19 mouse cellular contexts compared by ENCODE assay signal in the genomic region with DNA sequence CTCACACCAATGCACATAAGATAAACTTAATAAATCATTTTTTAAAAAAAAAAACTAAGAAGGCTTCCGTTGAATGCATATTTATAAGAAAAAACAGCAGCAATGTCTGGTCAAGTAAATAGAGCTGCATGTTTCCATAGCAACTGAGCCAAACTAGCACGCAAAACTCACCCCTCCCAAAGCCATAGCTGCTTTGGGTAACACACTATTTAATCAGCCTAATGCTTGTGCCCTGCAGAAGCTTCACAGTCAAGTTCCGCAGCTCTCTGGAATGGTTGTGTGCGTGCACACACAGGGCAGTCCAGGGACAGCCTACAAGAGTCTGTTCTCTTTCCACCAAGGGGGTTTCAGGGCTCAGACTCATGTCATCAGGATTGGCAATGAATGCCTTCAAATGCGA.
DNase-seq lines count a peak whose midpoint lies in the region; ATAC-seq and TF ChIP-seq lines count a peak whose summit lies in the region.
"Had no signal": no experiment of that assay in that cellular context is flagged by ENCODE, and none has a peak within 500 bp of the region (broad histone marks: within the 10 kb centered on the region; RNA-seq: fewer than 3 reads in every experiment).

No protein-coding gene starts in this region.

- H3K27ac ChIP-seq in forebrain, postnatal 0 days (ENCODE audit: low read depth, low read length), result no peak overlapping the region
- no peak overlapping the region for H3K27ac ChIP-seq in forebrain, embryonic 11.5 days (ENCODE audit: low read depth, low read length)
- peak overlapping the region; percentile 79 for H3K27ac ChIP-seq in lung, embryonic 16.5 days (ENCODE audit: low read length)
- H3K27ac ChIP-seq in midbrain, embryonic 14.5 days (replicated peaks; ENCODE audit: low read depth, low read length), result no peak overlapping the region
- H3K27ac ChIP-seq in midbrain, embryonic 16.5 days (ENCODE audit: low read length), result no peak overlapping the region
- H3K27ac ChIP-seq: embryonic facial prominence, embryonic 15.5 days; forebrain, embryonic 10.5 days; gastrocnemius, adult 2 months; hindbrain, embryonic 15.5 days had no signal

- DNase-seq in forebrain, postnatal 0 days, result peak; percentile 6
- DNase-seq in forebrain, embryonic 11.5 days (ENCODE audit: low spot score), result no peak
- no peak for DNase-seq in lung, postnatal 25 days (ENCODE audit: low spot score)
- DNase-seq in midbrain, embryonic 14.5 days, result peak; percentile 44
- DNase-seq in kidney, postnatal 10 days, result no peak
- DNase-seq: adrenal gland, postnatal 10 days; cerebellum, adult 11 months; cerebellum, adult 8-10 months; cerebellum, postnatal 14 days; embryo, embryonic 11 days; gastrocnemius, adult 2 months; gastrocnemius, postnatal 25 days had no signal

- H3K4me2 ChIP-seq in forebrain, postnatal 0 days (ENCODE audit: low read depth), result no peak overlapping the region
- no peak overlapping the region for H3K4me2 ChIP-seq in forebrain, embryonic 11.5 days (ENCODE audit: low read depth, low read length, severe bottlenecking)
- no peak overlapping the region for H3K4me2 ChIP-seq in lung, embryonic 16.5 days (ENCODE audit: low read depth, low read length)
- H3K4me2 ChIP-seq in midbrain, embryonic 14.5 days (ENCODE audit: low read length), result no peak overlapping the region
- H3K4me2 ChIP-seq in midbrain, embryonic 16.5 days (ENCODE audit: low read length), result no peak overlapping the region
- H3K4me2 ChIP-seq: embryonic facial prominence, embryonic 15.5 days; heart, embryonic 12.5 days; hindbrain, embryonic 15.5 days had no signal

- no peaks in the 10 kb centered on the region for H3K9me3 ChIP-seq in forebrain, postnatal 0 days (ENCODE audit: low read length)
- peaks cover 2% of the 10 kb centered on the region; the same call in 1 of the 2 replicates for H3K9me3 ChIP-seq in forebrain, embryonic 11.5 days (ENCODE audit: control insufficient read depth, low read length)
- H3K9me3 ChIP-seq in lung, embryonic 16.5 days (ENCODE audit: control insufficient read depth, low read length), result peaks cover 5% of the 10 kb centered on the region; the same call in 1 of the 2 replicates
- H3K9me3 ChIP-seq in midbrain, embryonic 14.5 days (ENCODE audit: control insufficient read depth, low read length), result no peaks in the 10 kb centered on the region
- no peaks in the 10 kb centered on the region for H3K9me3 ChIP-seq in midbrain, embryonic 16.5 days (replicated peaks; ENCODE audit: control insufficient read depth, low read length, poor library complexity, severe bottlenecking)
- H3K9me3 ChIP-seq: embryonic facial prominence, embryonic 15.5 days; hindbrain, embryonic 15.5 days had no signal

- ATAC-seq in forebrain, postnatal 0 days, result no peak
- ATAC-seq in forebrain, embryonic 11.5 days (replicated peaks; ENCODE audit: low FRiP score), result no peak
- ATAC-seq in lung, embryonic 16.5 days (ENCODE audit: low read depth), result peak; percentile 55
- ATAC-seq in midbrain, embryonic 14.5 days (ENCODE audit: low FRiP score, low TSS enrichment), result no peak
- ATAC-seq in midbrain, embryonic 16.5 days, result no peak

- WGBS in forebrain, postnatal 0 days, result 77% methylated on average over 5 of the region's 5 CpGs
- WGBS in forebrain, embryonic 11.5 days, result 87% methylated on average over 5 of the region's 5 CpGs
- 53% methylated on average over 5 of the region's 5 CpGs for WGBS in lung, embryonic 16.5 days
- 67% methylated on average over 5 of the region's 5 CpGs for WGBS in midbrain, embryonic 14.5 days
- WGBS in midbrain, embryonic 16.5 days, result 61% methylated on average over 5 of the region's 5 CpGs

- TF ChIP-seq CTCF in forebrain, postnatal 0 days (IDR thresholded peaks at IDR 0.05; ENCODE audit: low read depth), result no peak

- no peaks in the 10 kb centered on the region for H3K4me1 ChIP-seq in forebrain, postnatal 0 days (ENCODE audit: insufficient read depth)
- H3K4me1 ChIP-seq in forebrain, embryonic 11.5 days (replicated peaks; ENCODE audit: control insufficient read depth, insufficient read depth, low read length), result no peaks in the 10 kb centered on the region
- H3K4me1 ChIP-seq in lung, embryonic 16.5 days (replicated peaks; ENCODE audit: control insufficient read depth, insufficient read depth, low read length), result peaks cover 15% of the 10 kb centered on the region
- H3K4me1 ChIP-seq in midbrain, embryonic 14.5 days (ENCODE audit: control insufficient read depth, insufficient read depth, low read length), result no peaks in the 10 kb centered on the region
- H3K4me1 ChIP-seq in midbrain, embryonic 16.5 days (ENCODE audit: control insufficient read depth, insufficient read depth, low read length), result no peaks in the 10 kb centered on the region; the same call in 1 of the 2 replicates
- H3K4me1 ChIP-seq: embryonic facial prominence, embryonic 15.5 days; forebrain, embryonic 10.5 days; heart, embryonic 12.5 days; hindbrain, embryonic 15.5 days had no signal

- no peak overlapping the region for H3K4me3 ChIP-seq in forebrain, postnatal 0 days (ENCODE audit: low read depth, low read length)
- no peak overlapping the region for H3K4me3 ChIP-seq in forebrain, embryonic 11.5 days (ENCODE audit: low read depth, low read length)
- H3K4me3 ChIP-seq in lung, embryonic 16.5 days (ENCODE audit: low read length), result no peak overlapping the region
- no peak overlapping the region for H3K4me3 ChIP-seq in midbrain, embryonic 14.5 days (replicated peaks; ENCODE audit: low read depth, low read length)
- no peak overlapping the region for H3K4me3 ChIP-seq in midbrain, embryonic 16.5 days (ENCODE audit: low read depth, low read length)
- H3K4me3 ChIP-seq: embryonic facial prominence, embryonic 15.5 days; erythroblast, embryonic 14.5 days; forebrain, embryonic 10.5 days; gastrocnemius, adult 2 months; heart, embryonic 12.5 days; hindbrain, embryonic 15.5 days had no signal

- H3K36me3 ChIP-seq in forebrain, postnatal 0 days (ENCODE audit: insufficient read depth), result no peaks in the 10 kb centered on the region
- H3K36me3 ChIP-seq in forebrain, embryonic 11.5 days (ENCODE audit: control insufficient read depth, insufficient read depth, low read length), result no peaks in the 10 kb centered on the region
- no peaks in the 10 kb centered on the region for H3K36me3 ChIP-seq in lung, embryonic 16.5 days (ENCODE audit: control insufficient read depth, insufficient read depth, low read length)
- H3K36me3 ChIP-seq in midbrain, embryonic 14.5 days (ENCODE audit: control insufficient read depth, insufficient read depth, low read length), result no peaks in the 10 kb centered on the region
- no peaks in the 10 kb centered on the region for H3K36me3 ChIP-seq in midbrain, embryonic 16.5 days (ENCODE audit: control insufficient read depth, insufficient read depth, low read length)
- H3K36me3 ChIP-seq: embryonic facial prominence, embryonic 15.5 days; forebrain, embryonic 10.5 days; heart, embryonic 12.5 days; hindbrain, embryonic 15.5 days had no signal

- H3K9ac ChIP-seq in forebrain, postnatal 0 days, result no peak overlapping the region
- no peak overlapping the region for H3K9ac ChIP-seq in forebrain, embryonic 11.5 days (ENCODE audit: low read length)
- H3K9ac ChIP-seq in lung, embryonic 16.5 days (ENCODE audit: low read length), result no peak overlapping the region
- H3K9ac ChIP-seq in midbrain, embryonic 14.5 days (replicated peaks; ENCODE audit: low read length), result no peak overlapping the region
- H3K9ac ChIP-seq in midbrain, embryonic 16.5 days (ENCODE audit: low read depth, low read length), result no peak overlapping the region
- H3K9ac ChIP-seq: embryonic facial prominence, embryonic 15.5 days; heart, embryonic 12.5 days; hindbrain, embryonic 15.5 days had no signal

- H3K27me3 ChIP-seq in forebrain, postnatal 0 days (ENCODE audit: insufficient read depth, low read length), result no peaks in the 10 kb centered on the region
- no peaks in the 10 kb centered on the region for H3K27me3 ChIP-seq in forebrain, embryonic 11.5 days (ENCODE audit: control insufficient read depth, insufficient read depth, low read length)
- H3K27me3 ChIP-seq in lung, embryonic 16.5 days (ENCODE audit: control insufficient read depth, insufficient read depth, low read depth, low read length), result no peaks in the 10 kb centered on the region
- H3K27me3 ChIP-seq in midbrain, embryonic 14.5 days (ENCODE audit: control insufficient read depth, insufficient read depth, low read length), result no peaks in the 10 kb centered on the region
- H3K27me3 ChIP-seq in midbrain, embryonic 16.5 days (ENCODE audit: control insufficient read depth, insufficient read depth, low read depth, low read length), result no peaks in the 10 kb centered on the region
- H3K27me3 ChIP-seq: embryonic facial prominence, embryonic 15.5 days; heart, embryonic 12.5 days; hindbrain, embryonic 15.5 days had no signal

Comparison
In these comparisons a context has a peak if more than half of its experiments do, and no peak if none do; other contexts are left out.
1. DNase-seq: peak in forebrain, postnatal 0 days (single experiment) and midbrain, embryonic 14.5 days (single experiment); none in forebrain, embryonic 11.5 days (single experiment), lung, postnatal 25 days (single experiment) and kidney, postnatal 10 days (single experiment).